Mouse (Mus musculus): ENCODE results near the gene Erlin1. TPM values are rescaled to one million over a fixed set of nuclear protein-coding genes. Genes with fewer than 3 reads are reported as not detected.

Gene Erlin1
- polyA plus RNA-seq (2012; ENCODE audit: low replicate concordance): 3.0 and 3.2 TPM in 2 replicates

DNA sequence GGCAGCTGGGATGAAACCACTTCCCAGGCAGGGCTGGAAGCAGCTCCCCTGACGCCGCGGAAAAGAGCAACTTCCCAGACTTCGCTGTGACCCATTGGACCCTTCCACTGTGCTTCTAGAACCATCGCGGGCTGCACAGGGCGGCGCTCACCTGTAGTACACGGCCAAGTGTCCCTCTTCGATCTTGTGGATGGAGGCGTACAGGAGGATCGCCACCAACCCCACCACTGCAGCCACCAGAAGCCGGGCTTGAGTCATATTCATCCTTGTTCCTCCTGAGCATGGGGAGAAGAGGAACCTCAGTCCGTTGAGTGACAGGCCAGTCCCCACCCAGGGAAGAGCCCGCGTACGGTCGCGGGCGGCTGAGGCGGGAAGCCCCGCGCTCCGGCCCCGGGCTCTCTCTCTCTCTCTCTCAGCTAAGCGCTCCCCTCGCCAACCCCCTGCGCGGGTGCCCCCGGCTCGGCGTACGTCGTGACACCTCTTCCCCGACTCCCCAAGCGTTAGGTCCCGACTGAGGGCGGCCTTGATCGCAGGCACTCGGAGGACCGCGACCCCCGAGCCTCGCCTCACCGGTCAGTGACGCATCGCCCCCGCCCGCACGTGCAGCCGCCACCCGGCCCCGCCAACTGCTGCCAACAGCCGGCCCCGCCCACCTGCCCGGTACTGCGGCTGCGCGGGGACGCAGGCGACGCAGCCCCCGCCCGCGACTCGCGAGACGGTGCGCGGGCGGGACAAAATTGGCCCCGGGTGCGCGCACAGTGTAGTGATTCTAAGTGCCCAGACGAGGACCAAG lies at the start of gene Erlin1:
TSS of gene Erlin1 (minus strand) at position 665 of the 793 bp plus-strand sequence.

GRCm38 (mm10) chr19:44106831-44107660 lies 37.5 kb upstream of the Erlin1 start, which contains the start of gene Chuk:
Gene Chuk (minus strand): TSS chr19:44107480.

GRCm38 (mm10) chr19:44028972-44029371 lies 40.6 kb downstream of the Erlin1 start, which contains the start of gene Cyp2c23:
Gene Cyp2c23 (minus strand): TSS chr19:44029208.

DNA sequence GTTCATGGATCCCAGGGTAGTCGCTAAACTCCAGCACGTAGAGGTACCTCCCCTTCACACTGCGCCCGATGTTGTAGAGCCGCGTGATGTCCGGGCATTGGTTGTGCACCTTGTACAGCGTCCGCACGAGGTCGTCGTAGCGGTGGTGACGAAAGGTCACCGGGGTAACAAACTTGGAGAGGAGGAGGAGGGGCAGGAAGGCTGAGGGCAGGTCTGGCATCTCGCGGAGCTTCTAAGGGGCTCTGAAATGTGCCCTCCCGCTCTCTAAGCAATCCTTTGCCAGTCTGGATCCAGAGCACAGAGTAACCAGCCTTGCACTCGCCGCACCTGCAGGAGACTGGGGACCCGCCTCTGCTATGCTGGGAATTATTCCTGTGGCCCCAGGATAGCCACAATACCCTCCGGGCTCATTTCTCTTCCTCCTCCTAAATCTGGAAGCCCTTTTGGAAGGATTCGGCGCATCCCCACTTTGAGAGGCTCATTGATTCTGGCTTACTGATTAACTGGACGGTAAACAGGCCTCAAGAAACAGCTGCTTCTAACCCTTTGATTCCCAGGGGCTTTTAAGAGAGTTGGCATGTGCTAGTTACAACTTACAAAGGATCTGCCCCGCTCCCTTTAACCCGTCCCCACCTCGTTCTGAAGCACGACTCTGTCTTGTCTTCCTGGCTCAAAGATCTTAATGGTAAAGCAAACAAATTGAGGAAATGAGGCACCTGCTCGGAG lies 83.4 kb downstream of the Erlin1 start, which contains the start of gene Cpn1:
TSS of gene Cpn1 (minus strand) at position 488 of the 726 bp plus-strand sequence.

Other genes starting within 250 kb of the Erlin1 start
- 0.79 and 1.9 TPM in 2 replicates for gene Dnmbp, start 129.6 kb downstream of the Erlin1 start, polyA plus RNA-seq (2012; ENCODE audit: low replicate concordance)
- 0.13 and 0.37 TPM in 2 replicates for gene Cpn1, start 83.2 kb downstream of the Erlin1 start, polyA plus RNA-seq (2012; ENCODE audit: low replicate concordance)
- not detected in 2 replicates for gene Cyp2c23, start 40.6 kb downstream of the Erlin1 start, polyA plus RNA-seq (2012; ENCODE audit: low replicate concordance)
- gene Chuk, start 37.7 kb upstream of the Erlin1 start, polyA plus RNA-seq (2012; ENCODE audit: low replicate concordance): 22.8 and 23.1 TPM in 2 replicates
- 3.9 and 7.5 TPM in 2 replicates for gene Cwf19l1, start 66.1 kb upstream of the Erlin1 start, polyA plus RNA-seq (2012; ENCODE audit: low replicate concordance)
- 48.0 and 95.0 TPM in 2 replicates for gene Bloc1s2, start 76.7 kb upstream of the Erlin1 start, polyA plus RNA-seq (2012; ENCODE audit: low replicate concordance)
- gene Pkd2l1, start 122.7 kb upstream of the Erlin1 start, polyA plus RNA-seq (2012; ENCODE audit: low replicate concordance): 0.07 TPM in 1 of 2 replicates, not detected in the other
- gene Scd3, start 133.5 kb upstream of the Erlin1 start, polyA plus RNA-seq (2012; ENCODE audit: low replicate concordance): not detected in 2 replicates
- 2.4 and 6.3 TPM in 2 replicates for gene Scd2, start 223.9 kb upstream of the Erlin1 start, polyA plus RNA-seq (2012; ENCODE audit: low replicate concordance)

Measured in leukemia stem cell, adult 10-12 weeks (primary cell).